Mouse (Mus musculus) gastrocnemius, adult 18-20 months (tissue): ENCODE results near the gene Bcl11b. TPM values are rescaled to one million over a fixed set of nuclear protein-coding genes. Genes with fewer than 3 reads are reported as not detected.

ENCODE experiments used
- DNase-seq: peaks from one replicate; pipeline ENCODE4 v3.0.0; 2021; ENCODE audit warnings: low spot score
- total RNA-seq, 2 experiments: library from RNA; stranded (reverse); gene quantifications; 2 replicates each; pipeline ENCODE4 v1.2.3; 2021

Bcl11b gene
- total RNA-seq, 2 experiments from 2014 or later = not detected

DNA sequence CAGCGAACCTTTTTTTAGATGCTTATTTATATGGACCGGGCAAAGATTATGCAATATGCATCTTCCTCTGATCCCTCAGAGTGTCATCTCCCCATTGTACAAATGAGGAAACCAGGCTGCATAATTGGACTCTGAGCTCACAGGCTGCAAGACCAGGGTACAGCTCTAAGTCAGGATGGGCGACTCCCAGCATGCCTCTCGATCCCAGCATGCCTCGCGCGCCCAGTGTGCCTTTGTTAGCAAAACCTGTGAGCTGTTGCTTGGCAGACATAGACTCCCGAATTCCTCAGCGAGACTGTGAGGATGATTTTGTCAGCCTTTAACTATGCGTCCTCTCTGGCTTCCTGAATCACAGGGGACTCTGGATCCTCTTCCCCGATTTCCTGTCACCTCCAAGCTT lies 98.9 kb downstream of the Bcl11b start:
- DNase-seq = no peak

- DNase-seq = no peak
These were observed 99.5 kb downstream of the Bcl11b start for GRCm38 (mm10) chr12:107903949-107904348.

GRCm38 (mm10) chr12:107891449-107891848 lies 112.0 kb downstream of the Bcl11b start:
- no peak for DNase-seq

DNA sequence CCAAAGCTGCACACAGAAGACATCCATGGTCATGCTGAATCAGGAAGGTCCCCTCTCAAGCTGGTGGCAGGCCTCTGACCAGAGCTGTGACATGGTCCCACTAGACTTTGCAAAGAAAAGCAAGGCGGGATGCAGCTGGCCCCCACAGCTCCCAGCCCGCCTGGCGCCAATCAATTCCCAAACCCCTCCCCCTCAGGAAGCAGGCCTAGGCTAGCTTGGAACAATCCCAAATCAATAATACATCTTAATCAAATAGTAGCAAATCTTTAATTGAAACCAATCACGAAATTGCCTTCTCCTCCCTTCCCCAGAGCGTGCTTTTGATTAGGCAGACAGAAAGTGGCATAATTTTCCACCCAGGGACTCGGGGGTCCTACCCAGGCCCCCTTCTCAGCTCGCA lies 113.1 kb downstream of the Bcl11b start:
- DNase-seq = no peak

DNA sequence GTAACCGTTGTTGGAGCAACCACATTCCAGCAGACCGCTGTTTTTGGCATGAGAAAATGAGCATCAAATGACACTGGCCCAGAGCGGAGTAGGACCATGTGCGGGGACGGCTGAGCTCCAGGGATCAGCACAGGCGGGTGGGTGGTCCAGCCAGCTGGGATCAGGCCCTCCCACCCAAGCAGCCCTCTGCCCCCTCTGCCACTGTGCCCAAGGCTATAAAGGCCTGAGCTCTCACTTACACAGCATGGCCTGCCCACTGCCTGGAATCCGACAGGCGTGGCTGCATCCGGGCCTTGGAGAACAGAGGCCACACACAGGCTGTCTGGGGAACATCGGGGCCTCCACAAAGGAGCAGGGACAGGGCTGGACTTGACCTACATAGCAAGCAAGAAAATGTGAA lies 113.6 kb downstream of the Bcl11b start:
- DNase-seq = no peak

DNA sequence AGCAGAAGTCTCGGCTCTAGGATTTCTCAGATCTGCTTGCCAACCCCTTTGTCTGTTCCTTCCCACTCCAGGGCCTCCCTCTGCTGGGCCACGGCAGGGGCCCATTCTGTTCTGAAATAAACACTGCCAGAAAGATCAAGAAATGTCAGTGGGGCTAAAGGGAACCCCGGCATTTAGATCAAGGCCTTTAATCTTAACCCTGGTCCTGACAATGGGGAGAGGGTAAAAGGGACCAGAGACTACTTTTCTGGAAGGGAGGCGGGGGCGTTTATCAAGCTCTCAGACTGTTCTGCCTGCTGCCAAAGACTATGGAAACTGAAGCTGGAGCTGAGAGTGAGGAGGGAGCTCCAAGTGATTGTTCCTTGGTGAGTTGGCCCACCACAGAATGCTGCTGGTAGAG lies 114.8 kb downstream of the Bcl11b start:
- no peak for DNase-seq

GRCm38 (mm10) chr12:107888049-107888448 lies 115.4 kb downstream of the Bcl11b start:
- no peak for DNase-seq

GRCm38 (mm10) chr12:107887621-107888020 lies 115.8 kb downstream of the Bcl11b start:
- DNase-seq = no peak

DNA sequence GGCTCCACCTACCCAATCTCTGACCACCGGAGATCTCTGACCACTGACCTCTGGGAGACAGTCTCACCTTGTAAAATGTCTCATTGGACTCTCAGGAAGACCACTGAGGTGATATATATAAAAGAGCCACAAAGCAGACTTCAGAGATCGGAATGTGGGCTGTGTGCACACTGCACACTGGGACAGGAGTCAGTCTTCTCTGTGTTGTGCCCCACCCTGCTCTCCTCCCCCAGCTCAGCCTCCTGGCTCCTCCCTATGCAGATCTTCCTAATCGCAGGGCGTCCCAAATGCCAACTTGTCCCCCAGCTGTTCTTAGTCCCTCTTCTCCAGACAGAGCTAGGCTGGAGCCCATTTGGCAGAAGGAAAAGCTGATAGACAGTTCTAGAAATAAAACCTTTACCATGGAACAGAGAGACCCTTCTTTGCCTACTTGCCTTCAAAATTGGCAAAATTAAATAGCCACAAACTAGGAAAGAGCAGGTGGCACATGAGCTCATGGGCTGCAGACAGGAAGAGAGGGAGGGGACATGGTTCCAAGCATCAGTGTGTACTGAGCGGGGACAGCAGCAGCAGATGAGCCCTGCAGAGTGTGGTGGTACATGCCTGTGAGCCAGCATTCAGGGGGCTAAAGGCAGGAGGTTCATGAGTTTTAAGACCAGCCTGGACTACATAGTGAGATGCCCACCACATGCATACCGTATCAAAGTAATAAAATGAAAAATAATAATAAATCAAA lies 118.9 kb downstream of the Bcl11b start:
- DNase-seq = no peak

GRCm38 (mm10) chr12:107881726-107882125 lies 121.7 kb downstream of the Bcl11b start:
- no peak for DNase-seq

- DNase-seq = no peak
These were observed 122.7 kb downstream of the Bcl11b start for GRCm38 (mm10) chr12:107880748-107881147.

- no peak for DNase-seq
These were observed 124.2 kb downstream of the Bcl11b start for GRCm38 (mm10) chr12:107879114-107879777.

DNA sequence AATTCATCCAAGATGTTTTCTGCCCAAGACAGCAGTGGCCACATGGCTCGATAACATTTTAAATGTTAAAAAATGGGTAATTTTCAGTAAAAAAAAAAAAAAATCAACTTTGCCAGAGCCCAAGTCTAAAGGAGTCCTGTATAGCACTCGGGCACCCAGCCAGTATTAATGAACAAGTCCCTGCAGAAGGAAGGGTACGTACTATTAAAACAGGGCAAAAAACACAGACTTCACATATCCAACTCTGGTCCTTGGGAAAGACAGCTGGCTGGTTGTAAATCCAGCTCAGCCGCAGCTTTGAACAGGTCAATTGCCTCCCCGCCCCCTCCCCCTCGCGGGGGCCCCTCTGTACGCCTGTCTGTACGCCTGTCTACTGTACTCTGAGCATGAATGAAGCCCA lies 127.2 kb downstream of the Bcl11b start:
- no peak for DNase-seq

DNA sequence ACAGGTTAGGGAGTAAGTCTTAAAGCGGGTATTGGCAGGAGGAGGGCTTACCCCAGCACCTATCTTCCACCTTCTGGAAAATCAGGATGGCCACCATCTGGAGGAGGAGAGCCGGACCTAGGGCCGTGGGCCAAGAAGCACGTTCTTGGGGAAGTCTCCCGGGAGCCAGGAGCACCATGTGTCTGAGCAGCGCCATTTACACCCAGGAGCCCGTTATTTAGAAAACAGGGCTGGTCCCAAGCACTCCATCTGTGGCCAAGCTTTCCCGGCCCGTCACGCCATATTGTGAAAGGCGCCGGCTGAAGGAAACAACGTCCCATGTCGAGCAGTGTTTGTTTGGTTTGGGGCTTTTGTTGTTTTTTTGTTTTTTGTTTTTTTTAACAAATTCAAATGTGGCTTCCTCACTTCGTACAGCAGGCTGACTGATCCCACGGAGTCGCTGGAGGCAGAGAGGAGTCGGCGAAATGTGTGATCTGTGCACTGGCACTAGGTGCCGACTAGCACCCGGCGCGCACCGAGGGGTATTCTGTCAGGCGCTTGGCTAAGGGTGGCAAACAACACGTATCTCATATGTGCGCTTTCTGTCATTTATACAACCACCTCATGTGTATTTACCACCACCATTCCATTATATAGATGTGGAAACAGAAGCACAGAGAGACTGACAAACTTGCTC lies 128.8 kb downstream of the Bcl11b start:
- DNase-seq = no peak

GRCm38 (mm10) chr12:107869526-107870050 lies 133.8 kb downstream of the Bcl11b start:
- no peak for DNase-seq

- no peak for DNase-seq
These were observed 135.1 kb downstream of the Bcl11b start for GRCm38 (mm10) chr12:107868291-107868690.

Other genes with a start within 250 kb of the Bcl11b start
- gene Setd3, start 175.7 kb upstream of the Bcl11b start, total RNA-seq = 100 to 1,000 TPM; 106 to 113 TPM
- gene Ccnk, start 176.0 kb upstream of the Bcl11b start, total RNA-seq = 100 to 1,000 TPM; 127 to 147 TPM